In the genomic region with DNA sequence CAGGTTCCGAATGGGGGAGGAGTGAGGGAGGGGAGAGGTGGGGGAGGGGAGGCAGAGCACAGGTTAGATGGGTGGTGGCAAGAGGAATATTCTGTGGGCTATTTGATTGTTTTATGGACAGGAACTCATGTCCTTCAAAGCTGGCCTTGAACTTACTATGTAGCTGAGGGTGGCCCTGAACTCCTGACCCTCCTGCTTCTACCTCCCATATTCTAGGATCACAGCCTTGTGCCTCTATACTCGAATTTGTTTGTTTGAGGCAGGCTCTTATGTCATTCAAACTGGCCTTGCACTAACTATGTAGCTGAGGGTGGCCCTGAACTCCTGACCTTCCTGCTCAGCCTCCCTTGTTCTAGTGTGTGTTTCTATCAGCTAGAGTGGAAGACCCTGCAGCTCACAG, we compare ENCODE assay signal across 22 mouse cellular contexts. TPM values are rescaled to one million over a fixed set of nuclear protein-coding genes. Genes with fewer than 3 reads are reported as not detected.
DNase-seq lines count a peak whose midpoint lies in the region; TF ChIP-seq lines count a peak whose summit lies in the region.
"Had no signal": no experiment of that assay in that cellular context is flagged by ENCODE, and none has a peak within 500 bp of the region (broad histone marks: within the 10 kb centered on the region; RNA-seq: fewer than 3 reads in every experiment).

No protein-coding gene starts in this region.

- H3K9me3 ChIP-seq in ES-Bruce4 (replicated peaks; ENCODE audit: control insufficient read depth, insufficient read depth, low read length, poor library complexity, severe bottlenecking), result peaks cover 22% of the 10 kb centered on the region

- DNase-seq in ES-CJ7 (ENCODE audit: low read depth, low spot score) (peak; percentile 77), R1 (ENCODE audit: low read depth, low spot score) (peak; percentile 90)
- DNase-seq in right cerebral cortex, postnatal 36 days (ENCODE audit: low spot score in 2 of 2), result no peak
- no peak for DNase-seq in left cerebral cortex, adult 18-20 months (ENCODE audit: low spot score in 2 of 2)
- DNase-seq: adrenal gland, adult 2 months; adrenal gland, postnatal 10 days; adrenal gland, postnatal 25 days; cerebellum, adult 11 months; cerebellum, adult 18-20 months; cerebellum, adult 8-10 months; cerebellum, adult 9-11 months; cerebellum, postnatal 14 days; cerebellum, postnatal 36 days; embryo, embryonic 11 days had no signal

- no peak for TF ChIP-seq EP300 in ES-Bruce4 (IDR thresholded peaks at IDR 0.05; ENCODE audit: insufficient read depth, low read depth, low read length)

- TF ChIP-seq POLR2A in ES-Bruce4 (IDR thresholded peaks at IDR 0.05; ENCODE audit: insufficient read depth, low read length), result no peak

- TF ChIP-seq CTCF in ES-Bruce4 (IDR thresholded peaks at IDR 0.05; ENCODE audit: low read depth, low read length), result no peak

- no peak overlapping the region for H3K4me3 ChIP-seq in ES-Bruce4 (ENCODE audit: low read depth, low read length)
- H3K4me3 ChIP-seq: embryonic facial prominence, embryonic 13.5 days; embryonic facial prominence, embryonic 15.5 days; erythroblast, embryonic 14.5 days; forebrain, embryonic 10.5 days; forebrain, embryonic 12.5 days had no signal

- H3K4me1 ChIP-seq in ES-Bruce4 (ENCODE audit: control insufficient read depth, insufficient read depth, low read length), result peaks cover 5% of the 10 kb centered on the region

- no peaks in the 10 kb centered on the region for H3K36me3 ChIP-seq in ES-Bruce4 (ENCODE audit: control insufficient read depth, insufficient read depth, low read length, poor library complexity, severe bottlenecking)
- H3K36me3 ChIP-seq: embryonic facial prominence, embryonic 13.5 days; embryonic facial prominence, embryonic 15.5 days; forebrain, embryonic 10.5 days; forebrain, embryonic 12.5 days; G1E had no signal

- no peak overlapping the region for H3K9ac ChIP-seq in ES-Bruce4 (ENCODE audit: low read depth, poor library complexity, severe bottlenecking)
- H3K9ac ChIP-seq: embryonic facial prominence, embryonic 13.5 days; embryonic facial prominence, embryonic 15.5 days; forebrain, embryonic 12.5 days had no signal

- no peaks in the 10 kb centered on the region for H3K27me3 ChIP-seq in ES-Bruce4 (ENCODE audit: control insufficient read depth, insufficient read depth, low read length, poor library complexity, severe bottlenecking)
- H3K27me3 ChIP-seq: embryonic facial prominence, embryonic 13.5 days; embryonic facial prominence, embryonic 15.5 days; Patski had no signal

- H3K27ac ChIP-seq in ES-Bruce4 (ENCODE audit: insufficient read depth, low read length), result peak overlapping the region; percentile 58
- H3K27ac ChIP-seq: embryonic facial prominence, embryonic 13.5 days; embryonic facial prominence, embryonic 15.5 days; forebrain, embryonic 10.5 days; forebrain, embryonic 12.5 days had no signal

RNA-seq across cellular contexts. Expression of gene Tex2, which starts 22.7 kb away (rescaled TPM):
- polyA plus RNA-seq in ES-Bruce4 (2011; ENCODE audit: insufficient read depth, insufficient read length, low read depth, missing spikeins), result 28.8 and 31.3 TPM in 2 replicates
- 100 to 1,000 TPM; 116 to 121 TPM for total RNA-seq in left cerebral cortex, adult 18-20 months (2021)

Comparison
In these comparisons a context has a peak if more than half of its experiments do, and no peak if none do; other contexts are left out.
1. DNase-seq: peak in ES-CJ7 (single experiment) and R1 (single experiment); none in right cerebral cortex, postnatal 36 days (0 of 2) and left cerebral cortex, adult 18-20 months (0 of 2).